Mouse (Mus musculus): Measurements from ENCODE around the gene Cacna1i. TPM values are rescaled to one million over a fixed set of nuclear protein-coding genes. Genes with fewer than 3 reads are reported as not detected.

The Cacna1i gene
- total RNA-seq, 2 experiments from 2014 or later: 43.0 to 43.8 TPM

- DNase-seq: no peak
Measured at GRCm38 (mm10) chr15:80413988-80414721, 127.1 kb downstream of the Cacna1i start.

- DNase-seq: no peak
Measured at GRCm38 (mm10) chr15:80415132-80415531, 128.1 kb downstream of the Cacna1i start.

DNA sequence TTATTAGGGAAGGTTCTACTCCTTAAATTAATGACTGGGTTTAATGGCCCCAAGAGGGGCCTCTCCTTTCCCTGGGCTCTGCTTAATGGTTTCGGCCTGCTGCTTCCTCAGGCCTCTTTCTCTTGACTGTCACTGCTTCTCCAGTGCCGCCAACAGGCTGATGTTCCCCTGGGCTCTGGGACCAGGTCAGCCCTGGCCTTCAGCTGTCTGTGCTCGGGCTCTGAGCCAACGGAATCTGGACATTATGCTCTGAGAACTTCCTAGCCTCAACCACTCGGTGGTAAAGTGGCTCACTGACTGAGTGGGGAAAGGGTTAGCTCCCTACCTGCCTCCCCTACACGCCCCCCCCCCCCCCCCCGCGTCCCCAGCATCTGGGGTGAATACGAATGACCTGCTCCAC lies 130.0 kb downstream of the Cacna1i start:
- DNase-seq: no peak

DNA sequence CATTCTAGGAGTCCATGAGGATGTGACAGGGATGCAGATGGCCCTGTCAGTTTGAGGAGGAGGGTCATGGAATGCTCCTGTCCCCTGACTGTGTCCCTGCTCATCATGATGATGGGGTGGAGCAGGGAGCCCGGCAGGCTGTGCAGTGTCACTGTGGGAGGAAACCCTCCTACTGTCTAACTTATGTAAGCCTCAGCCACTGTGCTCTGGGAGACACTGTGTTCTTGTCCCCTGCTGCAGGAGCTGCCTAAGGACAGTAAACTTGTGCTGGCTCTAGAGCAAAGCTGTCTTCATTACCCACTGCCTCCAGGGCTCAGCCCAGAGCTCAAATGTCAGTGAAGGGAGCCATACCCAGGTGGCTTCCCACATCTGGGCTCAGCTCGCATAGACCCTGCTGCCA lies 131.1 kb downstream of the Cacna1i start:
- DNase-seq: peak; percentile 35 to 40

DNA sequence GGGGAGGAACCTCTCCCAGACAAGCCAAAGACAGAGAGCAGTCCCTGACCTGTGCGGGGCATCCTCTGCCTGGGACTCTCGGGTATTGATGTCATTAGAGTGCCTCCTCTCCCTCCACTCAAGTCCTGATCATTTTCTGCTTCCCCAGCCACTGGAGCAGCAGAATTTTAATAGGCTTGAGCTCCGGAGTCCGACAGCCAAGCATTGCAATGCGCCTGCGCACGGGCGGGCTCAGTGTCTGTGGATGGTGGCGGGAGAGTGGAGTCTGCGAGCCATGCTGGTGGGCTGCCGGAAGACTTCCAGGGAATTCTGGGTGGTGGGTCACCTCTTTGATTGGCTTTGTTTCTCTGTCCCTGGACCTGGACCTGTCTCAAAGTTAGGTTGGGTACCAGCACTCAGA lies 143.3 kb downstream of the Cacna1i start:
- DNase-seq: no peak

- DNase-seq: no peak
Measured at GRCm38 (mm10) chr15:80436961-80437360, 149.9 kb downstream of the Cacna1i start.

DNA sequence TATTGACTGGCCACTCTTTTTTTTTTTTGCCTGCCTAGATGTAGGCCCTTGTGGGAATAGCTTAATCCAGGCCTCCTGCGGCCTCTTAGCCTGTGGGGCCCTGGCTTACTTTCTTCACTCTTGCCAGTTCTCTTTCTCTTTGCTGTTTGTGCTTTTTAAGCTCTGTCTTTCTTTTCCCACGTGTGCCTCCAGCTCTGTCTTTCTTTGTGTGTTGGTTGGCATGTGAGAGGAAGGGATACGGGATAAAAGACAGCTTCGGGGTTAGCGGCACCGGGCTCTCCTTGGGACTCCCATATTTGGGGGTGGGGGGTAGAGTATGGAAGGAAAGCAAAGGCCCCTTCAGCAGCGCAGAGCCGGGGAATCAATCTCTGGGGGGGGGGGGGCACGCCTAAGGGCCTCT lies 151.0 kb downstream of the Cacna1i start:
- DNase-seq: no peak

DNA sequence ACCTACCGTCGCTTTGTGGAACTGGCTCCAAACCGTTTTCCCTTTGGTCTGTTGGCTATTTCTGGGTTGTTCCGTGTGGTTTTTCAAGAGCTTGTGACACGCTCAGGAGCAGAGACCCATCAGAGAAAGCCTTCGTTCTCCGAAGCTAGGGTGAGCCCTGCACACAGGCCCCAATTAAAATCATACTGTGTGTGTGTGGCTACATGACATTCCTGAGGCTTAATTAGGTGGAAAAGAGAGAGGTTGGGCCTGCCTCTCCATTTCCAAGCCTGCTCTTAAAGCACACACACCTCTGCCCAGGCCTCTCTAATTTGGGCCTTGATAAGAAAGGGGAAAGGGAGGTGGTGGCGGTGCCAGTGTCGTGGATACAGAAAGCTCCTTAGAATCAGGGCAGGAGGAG lies 151.4 kb downstream of the Cacna1i start:
- DNase-seq: no peak

DNA sequence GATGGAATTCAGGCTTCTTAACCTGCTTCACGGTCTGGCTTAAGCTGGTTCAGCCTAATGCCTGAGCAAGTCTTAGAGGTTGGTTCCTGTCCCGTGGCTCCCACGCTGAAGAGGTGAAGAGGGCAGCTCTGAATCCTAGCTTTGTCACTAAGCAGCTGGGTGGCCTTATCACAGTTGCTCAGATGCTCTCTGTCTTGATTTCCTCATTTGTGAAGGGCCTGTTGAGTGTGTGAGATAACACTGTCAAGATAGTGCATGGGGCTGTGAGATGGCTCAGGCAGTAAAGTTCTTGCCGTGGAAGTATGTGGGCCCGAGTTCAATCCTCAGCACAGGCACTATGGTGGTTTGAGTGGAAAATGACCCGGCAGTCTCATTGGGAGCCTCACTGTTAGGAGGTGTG lies 153.2 kb downstream of the Cacna1i start:
- DNase-seq: no peak

- no peak for DNase-seq
Measured at GRCm38 (mm10) chr15:80445956-80446687, 159.1 kb downstream of the Cacna1i start.

Other genes starting within 250 kb of the Cacna1i start
- gene Syngr1, start 195.9 kb upstream of the Cacna1i start, total RNA-seq (2021): 100 to 1,000 TPM; 341 to 377 TPM
- 100 to 1,000 TPM; 497 to 547 TPM for gene Rpl3, start 195.4 kb upstream of the Cacna1i start, total RNA-seq (2021)
- 10 to 100 TPM; 23.9 to 24.0 TPM for gene Tab1, start 154.1 kb upstream of the Cacna1i start, total RNA-seq (2021)
- gene Mgat3, start 113.5 kb upstream of the Cacna1i start, total RNA-seq (2021): 100 to 1,000 TPM; 109 to 112 TPM
- 10 to 100 TPM; 30.8 to 32.4 TPM for gene Mief1, start 53.2 kb upstream of the Cacna1i start, total RNA-seq (2021)
- gene AC140267.1, start 51.4 kb upstream of the Cacna1i start, total RNA-seq (2021): 10 to 100 TPM; 12.5 to 21.9 TPM
- gene Atf4, start 32.1 kb upstream of the Cacna1i start, total RNA-seq (2021): 10 to 100 TPM; 94.7 to 95.9 TPM
- gene Rps19bp1, start 22.9 kb upstream of the Cacna1i start, total RNA-seq (2021): 10 to 100 TPM; 35.8 to 37.5 TPM